Mouse (Mus musculus): Measurements from ENCODE around the gene Mast4. TPM values are rescaled to one million over a fixed set of nuclear protein-coding genes. Genes with fewer than 3 reads are reported as not detected.

The Mast4 gene
- polyA plus RNA-seq, 1 experiment from 2014 or later: 31.8 TPM

DNA sequence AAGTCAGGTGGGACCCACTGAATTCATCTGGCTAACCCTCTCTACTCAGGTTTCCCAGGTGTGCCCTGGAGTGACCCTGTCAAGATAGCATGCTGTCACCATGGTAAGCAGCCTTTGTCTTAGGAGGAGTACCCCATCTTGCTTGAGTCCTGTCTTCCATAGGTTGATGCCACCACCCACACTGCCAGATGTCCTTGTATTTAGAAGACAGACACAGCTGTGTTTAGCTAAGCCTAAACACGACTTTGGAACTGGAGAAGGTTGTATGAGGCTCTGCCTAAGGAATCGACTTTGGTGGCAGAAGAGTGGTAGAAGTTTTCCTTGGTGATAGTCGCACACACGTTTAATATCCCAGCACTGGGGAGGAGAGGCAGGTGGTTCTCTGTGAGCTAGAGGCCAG is 496.9 kb downstream of the Mast4 start:
- 43% methylated on average over 4 of the region's 4 CpGs for whole genome bisulfite sequencing
- peaks cover 7% of the 10 kb centered on the region; the same call in 1 of the 2 replicates for H3K4me1 ChIP-seq
- no peak overlapping the region for H3K4me3 ChIP-seq
- H3K9me3 ChIP-seq: no peaks in the 10 kb centered on the region
- H3K9ac ChIP-seq: no peak overlapping the region
- no peaks in the 10 kb centered on the region for H3K27me3 ChIP-seq
- no peak overlapping the region for H3K4me2 ChIP-seq
- no peak overlapping the region for H3K27ac ChIP-seq
- no peaks in the 10 kb centered on the region for H3K36me3 ChIP-seq
- ATAC-seq (ENCODE audit: borderline replicate concordance, extremely low read depth, low FRiP score, low TSS enrichment): no peak

DNA sequence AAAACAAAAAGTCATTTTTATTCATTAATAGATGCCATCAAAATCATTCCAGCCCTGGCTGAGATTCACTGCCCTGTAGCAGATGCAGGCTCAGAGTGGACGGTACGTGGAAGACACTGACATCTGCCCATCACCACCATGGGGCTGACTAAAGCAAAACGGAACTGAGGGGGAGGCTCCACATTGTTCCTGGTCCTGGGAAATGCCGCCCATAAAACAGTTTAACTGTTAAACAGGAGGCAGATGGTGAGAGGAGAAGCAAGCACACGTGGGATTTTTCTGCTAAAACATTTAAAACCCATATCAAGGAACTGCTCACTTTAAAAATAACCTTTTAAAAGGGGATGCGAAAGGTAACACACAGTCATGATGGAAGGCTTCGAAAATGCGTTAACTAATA is 499.0 kb downstream of the Mast4 start:
- H3K36me3 ChIP-seq: no peaks in the 10 kb centered on the region
- H3K9me3 ChIP-seq: no peaks in the 10 kb centered on the region
- WGBS: 83% methylated on average over 8 of the region's 8 CpGs
- H3K9ac ChIP-seq: no peak overlapping the region
- H3K27ac ChIP-seq: no peak overlapping the region
- peaks cover 7% of the 10 kb centered on the region; the same call in 1 of the 2 replicates for H3K4me1 ChIP-seq
- no peak overlapping the region for H3K4me3 ChIP-seq
- no peak overlapping the region for H3K4me2 ChIP-seq
- no peaks in the 10 kb centered on the region for H3K27me3 ChIP-seq
- ATAC-seq (ENCODE audit: borderline replicate concordance, extremely low read depth, low FRiP score, low TSS enrichment): no peak

DNA sequence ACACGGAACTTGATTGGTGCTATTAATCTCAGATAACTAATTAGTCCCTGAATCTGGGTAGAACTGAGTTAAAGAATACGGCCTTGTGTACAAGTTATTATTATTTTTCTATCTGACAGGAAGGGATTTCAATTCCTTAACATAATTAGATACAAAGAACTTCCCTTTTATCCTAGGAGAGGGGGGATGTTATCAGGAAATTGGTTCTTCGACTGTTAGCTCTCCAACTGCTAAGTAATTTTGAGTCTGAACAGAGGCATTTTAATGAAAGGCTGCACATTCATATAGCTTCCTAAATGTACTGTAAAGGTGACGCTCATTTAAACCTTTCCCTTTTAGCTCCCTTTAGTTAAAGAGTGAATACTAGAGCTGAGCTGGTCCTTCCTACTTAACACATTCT is 516.0 kb downstream of the Mast4 start:
- Histone ChIP-seq H3K27ac (no peak overlapping the region), H3K4me3 (no peak overlapping the region), H3K27me3 (no peaks in the 10 kb centered on the region), H3K4me1 (peaks cover 6% of the 10 kb centered on the region; the same call in 1 of the 2 replicates), H3K4me2 (no peak overlapping the region), H3K9ac (no peak overlapping the region), H3K9me3 (no peaks in the 10 kb centered on the region), H3K36me3 (no peaks in the 10 kb centered on the region)
- ATAC-seq (ENCODE audit: borderline replicate concordance, extremely low read depth, low FRiP score, low TSS enrichment): no peak
- 57% methylated on average over 4 of the region's 4 CpGs for WGBS

DNA sequence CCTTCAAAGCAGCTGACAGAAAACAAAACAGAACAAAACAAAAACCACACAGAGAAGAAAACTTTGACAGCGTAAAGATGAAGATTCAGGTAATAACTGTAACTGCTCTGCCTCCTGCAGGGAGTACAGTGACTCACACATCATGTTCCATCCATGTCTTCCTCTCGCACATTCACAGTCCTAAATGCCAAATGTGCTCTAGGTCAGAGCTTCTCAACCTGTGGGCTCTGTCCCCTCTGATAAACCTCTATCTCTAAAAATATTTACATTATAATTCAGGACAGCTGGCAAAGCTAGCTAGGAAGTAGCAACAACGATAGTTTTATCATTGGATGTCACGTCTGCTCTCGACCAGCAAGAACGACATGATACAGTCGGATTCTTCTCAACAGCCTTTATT is 517.6 kb downstream of the Mast4 start:
- 70% methylated on average over 7 of the region's 7 CpGs for WGBS
- no peak overlapping the region for H3K4me3 ChIP-seq
- no peak for ATAC-seq (ENCODE audit: borderline replicate concordance, extremely low read depth, low FRiP score, low TSS enrichment)
- no peaks in the 10 kb centered on the region for H3K27me3 ChIP-seq
- no peak overlapping the region for H3K4me2 ChIP-seq
- no peaks in the 10 kb centered on the region for H3K36me3 ChIP-seq
- H3K27ac ChIP-seq: no peak overlapping the region
- no peaks in the 10 kb centered on the region for H3K9me3 ChIP-seq
- peaks cover 9% of the 10 kb centered on the region; the same call in 1 of the 2 replicates for H3K4me1 ChIP-seq
- H3K9ac ChIP-seq: no peak overlapping the region

DNA sequence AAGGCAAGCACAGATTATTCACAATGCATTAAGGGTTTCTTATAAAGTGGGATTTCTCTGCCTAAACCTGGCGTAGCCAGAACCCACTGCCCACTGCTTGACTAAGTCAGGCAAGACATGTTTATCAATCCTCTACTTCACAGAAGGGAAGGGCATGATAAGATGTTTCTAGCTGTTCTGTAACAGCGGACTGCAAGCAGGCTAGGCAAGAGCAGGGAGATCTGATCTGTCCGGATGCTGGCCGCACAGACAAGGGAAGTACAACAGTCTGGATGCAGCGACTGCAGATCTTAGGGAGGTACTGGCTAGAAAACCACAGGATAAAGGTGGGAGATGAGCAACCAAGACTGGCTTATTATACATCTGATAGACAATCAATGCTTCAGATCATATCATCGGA is 519.1 kb downstream of the Mast4 start:
- H3K9ac ChIP-seq: no peak overlapping the region
- ATAC-seq (ENCODE audit: borderline replicate concordance, extremely low read depth, low FRiP score, low TSS enrichment): no peak
- no peak overlapping the region for H3K4me2 ChIP-seq
- no peaks in the 10 kb centered on the region for H3K9me3 ChIP-seq
- 88% methylated on average over 6 of the region's 6 CpGs for WGBS
- H3K4me1 ChIP-seq: peaks cover 19% of the 10 kb centered on the region
- H3K27ac ChIP-seq: no peak overlapping the region
- H3K4me3 ChIP-seq: no peak overlapping the region
- no peaks in the 10 kb centered on the region for H3K36me3 ChIP-seq
- no peaks in the 10 kb centered on the region for H3K27me3 ChIP-seq

DNA sequence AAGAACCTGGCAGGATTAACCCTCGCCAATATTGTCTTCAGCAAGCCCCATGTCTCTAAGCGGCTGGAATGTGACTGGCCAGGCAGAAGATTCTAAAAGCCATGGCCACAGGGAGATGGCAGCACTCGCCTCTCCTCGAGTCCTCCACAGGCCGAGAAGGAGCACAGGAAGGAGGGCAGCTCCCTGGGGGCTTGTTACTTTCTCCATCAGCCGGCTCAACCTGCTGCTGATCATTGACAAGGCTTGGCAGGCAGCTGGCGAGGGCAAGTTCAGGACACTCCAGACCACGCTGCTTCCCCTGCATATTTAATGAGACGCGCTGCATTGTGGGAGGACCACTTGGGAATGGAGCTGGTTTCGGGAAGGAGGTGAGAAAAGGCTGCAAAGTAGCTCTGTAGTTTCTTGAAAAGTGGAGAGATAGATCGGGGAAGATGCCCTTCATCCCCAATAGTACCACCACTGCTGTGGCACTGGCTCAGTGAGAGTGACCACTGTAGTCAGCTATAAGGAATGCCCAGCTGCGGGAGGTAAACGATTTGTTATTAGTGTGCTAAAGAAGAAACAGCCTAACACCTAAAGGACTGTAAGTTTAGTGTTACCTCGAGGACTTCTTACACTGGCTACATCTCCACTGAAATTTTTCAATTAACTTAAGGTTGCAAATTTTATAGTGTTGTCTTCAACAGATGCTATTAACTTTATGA is 523.0 kb downstream of the Mast4 start:
- H3K4me2 ChIP-seq: peak overlapping the region; percentile 54
- no peaks in the 10 kb centered on the region for H3K9me3 ChIP-seq
- no peak overlapping the region for H3K9ac ChIP-seq
- no peak overlapping the region for H3K27ac ChIP-seq
- H3K36me3 ChIP-seq: no peaks in the 10 kb centered on the region; the same call in 1 of the 2 replicates
- H3K4me3 ChIP-seq: peak overlapping the region; percentile 26
- H3K4me1 ChIP-seq: peaks cover 13% of the 10 kb centered on the region
- no peaks in the 10 kb centered on the region for H3K27me3 ChIP-seq
- 9% methylated on average over 15 of the region's 15 CpGs for WGBS
- ATAC-seq (ENCODE audit: borderline replicate concordance, extremely low read depth, low FRiP score, low TSS enrichment): peak; percentile 52; the same call in 1 of the 2 replicates

DNA sequence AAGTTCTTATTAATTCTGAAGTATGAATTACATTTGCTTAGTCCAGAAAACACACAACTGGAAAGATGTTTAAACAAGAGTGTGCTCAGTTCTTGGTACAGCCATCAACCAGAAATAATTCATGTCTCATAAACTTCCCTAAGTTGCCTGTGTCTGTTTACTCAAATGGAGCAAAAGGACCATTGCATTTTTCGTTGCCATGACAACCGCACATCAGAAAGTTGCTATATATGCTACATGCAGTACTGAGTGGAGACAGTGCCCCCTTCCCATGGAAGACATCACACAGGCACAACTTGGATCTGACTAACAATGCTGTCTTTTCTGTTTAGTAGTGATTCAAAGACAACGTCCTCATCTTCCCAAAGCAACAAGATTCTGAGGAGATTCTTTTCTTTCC is 527.6 kb downstream of the Mast4 start:
- Histone ChIP-seq H3K27me3 (no peaks in the 10 kb centered on the region), H3K9me3 (no peaks in the 10 kb centered on the region), H3K4me2 (no peak overlapping the region), H3K4me1 (peaks cover 9% of the 10 kb centered on the region), H3K9ac (no peak overlapping the region), H3K27ac (no peak overlapping the region), H3K36me3 (no peaks in the 10 kb centered on the region; the same call in 1 of the 2 replicates), H3K4me3 (no peak overlapping the region)
- no peak for ATAC-seq (ENCODE audit: borderline replicate concordance, extremely low read depth, low FRiP score, low TSS enrichment)
- WGBS: 76% methylated on average over 3 of the region's 3 CpGs

DNA sequence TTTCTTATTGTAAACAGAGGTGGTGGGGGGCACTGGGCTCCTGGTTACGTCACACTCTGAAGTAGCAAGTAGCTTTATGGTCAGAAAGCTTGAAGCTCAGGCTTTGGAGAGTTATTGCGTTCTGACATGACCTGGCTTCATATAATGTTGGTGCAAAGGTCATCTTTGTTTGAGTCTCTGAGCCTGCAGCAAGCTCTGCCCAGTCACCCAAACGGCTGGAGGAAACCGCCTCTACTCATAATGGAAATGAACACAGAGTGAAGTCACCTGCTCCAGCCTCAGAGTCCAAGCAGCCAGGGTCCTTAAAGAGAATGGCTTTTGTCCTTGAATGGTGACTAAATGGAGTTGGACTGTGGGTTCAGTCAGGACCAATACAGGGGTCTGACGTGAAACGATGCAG is 529.1 kb downstream of the Mast4 start:
- H3K4me1 ChIP-seq: no peaks in the 10 kb centered on the region
- H3K36me3 ChIP-seq: no peaks in the 10 kb centered on the region; the same call in 1 of the 2 replicates
- no peak overlapping the region for H3K4me2 ChIP-seq
- H3K9ac ChIP-seq: no peak overlapping the region
- ATAC-seq (ENCODE audit: borderline replicate concordance, extremely low read depth, low FRiP score, low TSS enrichment): no peak
- 71% methylated on average over 6 of the region's 6 CpGs for WGBS
- no peak overlapping the region for H3K27ac ChIP-seq
- no peaks in the 10 kb centered on the region for H3K9me3 ChIP-seq
- H3K27me3 ChIP-seq: no peaks in the 10 kb centered on the region
- no peak overlapping the region for H3K4me3 ChIP-seq

DNA sequence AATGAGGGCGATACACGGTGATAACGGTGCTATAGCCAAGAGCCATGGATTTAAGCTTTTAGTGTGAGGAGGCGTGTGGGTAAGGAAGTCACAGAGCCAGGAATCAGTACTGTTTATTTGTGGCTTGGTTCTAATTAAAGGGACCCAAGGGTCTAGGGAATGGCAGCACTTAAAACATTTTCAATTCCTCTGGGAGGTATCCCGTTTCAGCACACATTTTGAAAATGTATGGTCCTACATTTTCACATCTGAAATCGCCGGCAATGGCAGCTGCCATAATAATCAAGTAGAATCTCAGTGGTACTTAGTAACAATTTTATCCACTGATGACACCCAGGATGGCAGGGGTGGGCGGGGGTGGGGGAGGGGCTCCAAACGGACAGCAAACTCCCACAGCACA is 531.1 kb downstream of the Mast4 start:
- ATAC-seq (ENCODE audit: borderline replicate concordance, extremely low read depth, low FRiP score, low TSS enrichment): no peak
- no peaks in the 10 kb centered on the region for H3K9me3 ChIP-seq
- WGBS: 81% methylated on average over 9 of the region's 9 CpGs
- H3K4me2 ChIP-seq: no peak overlapping the region
- no peak overlapping the region for H3K9ac ChIP-seq
- no peaks in the 10 kb centered on the region for H3K4me1 ChIP-seq
- H3K36me3 ChIP-seq: no peaks in the 10 kb centered on the region; the same call in 1 of the 2 replicates
- H3K27me3 ChIP-seq: no peaks in the 10 kb centered on the region
- H3K4me3 ChIP-seq: no peak overlapping the region
- no peak overlapping the region for H3K27ac ChIP-seq

DNA sequence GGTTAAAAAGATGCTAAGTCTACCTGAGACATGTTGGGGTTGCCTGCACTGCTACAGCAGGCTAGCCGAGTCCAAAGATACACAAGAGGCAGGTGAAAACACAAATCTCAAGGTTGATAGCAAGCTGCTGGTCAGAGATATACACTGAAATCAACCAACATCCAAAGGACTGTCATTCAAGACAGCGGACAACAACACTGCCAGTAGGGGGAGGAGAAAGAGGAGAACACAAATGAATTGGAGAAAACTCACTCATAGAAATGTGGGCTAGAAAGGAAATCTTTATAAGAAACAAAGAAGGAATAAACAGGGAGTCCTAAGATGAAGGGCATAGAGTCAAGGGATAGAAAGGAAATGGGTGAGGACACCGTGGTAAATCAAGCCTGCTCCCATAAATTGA is 542.1 kb downstream of the Mast4 start:
- H3K9me3 ChIP-seq: no peaks in the 10 kb centered on the region
- no peak for ATAC-seq (ENCODE audit: borderline replicate concordance, extremely low read depth, low FRiP score, low TSS enrichment)
- 94% methylated on average over 3 of the region's 3 CpGs for WGBS
- H3K9ac ChIP-seq: no peak overlapping the region
- no peak overlapping the region for H3K4me3 ChIP-seq
- no peak overlapping the region for H3K4me2 ChIP-seq
- no peaks in the 10 kb centered on the region for H3K4me1 ChIP-seq
- no peak overlapping the region for H3K27ac ChIP-seq
- no peaks in the 10 kb centered on the region for H3K27me3 ChIP-seq
- H3K36me3 ChIP-seq: peaks cover 19% of the 10 kb centered on the region

DNA sequence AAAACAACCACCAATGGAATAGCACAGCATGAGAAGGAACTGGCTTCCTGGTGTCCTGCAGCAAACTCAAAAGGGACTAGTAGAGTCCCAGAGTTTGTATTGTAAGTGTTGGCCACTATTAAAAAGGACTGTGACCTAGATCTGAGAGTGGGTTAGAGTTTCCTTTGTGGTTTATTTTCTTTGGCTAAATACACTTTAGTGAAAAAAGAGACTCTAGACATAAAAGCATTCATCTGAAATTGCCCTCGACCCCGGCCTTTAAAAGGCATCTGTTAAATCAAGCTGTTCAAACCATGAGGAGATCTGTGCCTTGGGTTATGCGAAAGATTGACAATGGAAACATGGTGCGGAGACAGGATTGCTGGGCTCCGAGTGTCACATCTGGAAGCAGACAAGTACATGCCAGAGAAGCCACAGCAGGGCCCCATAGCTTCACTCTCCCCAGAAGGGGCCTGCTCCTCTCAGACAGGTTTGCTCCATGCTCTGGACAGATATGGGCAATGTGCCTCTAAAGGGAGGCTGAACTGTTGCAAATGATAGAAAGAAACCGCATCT is 543.6 kb downstream of the Mast4 start:
- peaks cover 20% of the 10 kb centered on the region for H3K36me3 ChIP-seq
- H3K9ac ChIP-seq: no peak overlapping the region
- no peak overlapping the region for H3K4me3 ChIP-seq
- H3K27ac ChIP-seq: no peak overlapping the region
- no peaks in the 10 kb centered on the region for H3K27me3 ChIP-seq
- H3K9me3 ChIP-seq: no peaks in the 10 kb centered on the region
- no peaks in the 10 kb centered on the region for H3K4me1 ChIP-seq
- WGBS: 65% methylated on average over 6 of the region's 6 CpGs
- no peak for ATAC-seq (ENCODE audit: borderline replicate concordance, extremely low read depth, low FRiP score, low TSS enrichment)
- H3K4me2 ChIP-seq: no peak overlapping the region

DNA sequence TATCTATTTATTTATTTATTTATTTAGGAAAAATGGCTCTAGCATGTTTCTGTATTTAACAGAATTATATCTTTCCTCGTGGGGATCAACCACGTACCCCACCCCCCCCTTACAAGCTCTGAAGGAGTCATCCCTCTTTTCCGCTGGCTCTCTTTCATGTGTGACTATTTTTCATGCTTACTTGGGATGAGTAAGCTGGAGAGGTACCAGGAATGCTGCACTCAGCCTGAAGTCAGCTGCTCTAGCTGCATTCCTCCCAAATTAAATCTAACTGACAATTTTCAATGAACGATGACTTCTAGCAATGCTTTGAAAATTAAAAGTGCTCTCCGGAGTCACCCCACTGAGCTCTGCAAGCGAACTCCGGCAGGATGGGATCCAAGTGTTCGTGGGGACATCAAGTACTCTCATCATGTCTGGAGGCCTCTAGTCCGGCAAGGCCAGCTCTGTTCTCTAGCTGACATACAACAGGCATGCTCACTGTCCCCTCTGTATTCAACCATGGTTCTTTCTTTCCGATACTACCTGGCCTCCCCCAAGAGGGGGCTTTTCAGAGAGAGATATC is 547.5 kb downstream of the Mast4 start:
- Histone ChIP-seq H3K4me1 (no peaks in the 10 kb centered on the region), H3K4me3 (no peak overlapping the region), H3K9ac (no peak overlapping the region), H3K27me3 (no peaks in the 10 kb centered on the region), H3K9me3 (no peaks in the 10 kb centered on the region), H3K4me2 (no peak overlapping the region), H3K36me3 (peaks cover 16% of the 10 kb centered on the region), H3K27ac (no peak overlapping the region)
- ATAC-seq (ENCODE audit: borderline replicate concordance, extremely low read depth, low FRiP score, low TSS enrichment): no peak
- 93% methylated on average over 10 of the region's 10 CpGs for WGBS
